Mouse (Mus musculus): Measurements from ENCODE around the gene Pgpep1. TPM values are rescaled to one million over a fixed set of nuclear protein-coding genes. Genes with fewer than 3 reads are reported as not detected.

The Pgpep1 gene
- 69.3 and 70.4 TPM in 2 replicates for polyA plus RNA-seq (2016; fragmentation: Nextera tagmentation; extraction: Ambion mirVana)

- Histone ChIP-seq H3K9me3 (no peaks in the 10 kb centered on the region), H3K27me3 (no peaks in the 10 kb centered on the region), H3K27ac (peak within 1 kb of the TSS; percentile 54), H3K4me1 (peaks cover 51% of the 10 kb centered on the region), H3K9ac (peak within 1 kb of the TSS; percentile 84), H3K36me3 (replicated peaks) (peaks cover 3% of the 10 kb centered on the region; the same call in 1 of the 2 replicates), H3K4me2 (peak within 1 kb of the TSS; percentile 91), H3K4me3 (replicated peaks) (peak within 1 kb of the TSS; percentile 78)
- WGBS = under 1% methylated on average over 14 of the region's 14 CpGs
- ATAC-seq (ENCODE audit: low FRiP score) = peak; percentile 50; the same call in 1 of the 2 replicates
These were observed at the start of gene Pgpep1 for GRCm38 (mm10) chr8:70660273-70660725. TSS of gene Pgpep1 (minus strand) at chr8:70660388.

GRCm38 (mm10) chr8:70709794-70710193 lies 49.6 kb upstream of the Pgpep1 start:
- H3K9ac ChIP-seq = no peak overlapping the region
- H3K4me2 ChIP-seq = no peak overlapping the region
- H3K4me1 ChIP-seq = no peaks in the 10 kb centered on the region
- no peaks in the 10 kb centered on the region for H3K36me3 ChIP-seq (replicated peaks)
- H3K27ac ChIP-seq = no peak overlapping the region
- no peaks in the 10 kb centered on the region for H3K27me3 ChIP-seq
- no peak overlapping the region for H3K4me3 ChIP-seq (replicated peaks)
- H3K9me3 ChIP-seq = no peaks in the 10 kb centered on the region
- 89% methylated on average over 9 of the region's 9 CpGs for WGBS
- no peak for ATAC-seq (ENCODE audit: low FRiP score)

GRCm38 (mm10) chr8:70708281-70708680 lies 48.1 kb upstream of the Pgpep1 start:
- no peak for ATAC-seq (ENCODE audit: low FRiP score)
- 88% methylated on average over 14 of the region's 14 CpGs for WGBS
- Histone ChIP-seq H3K9me3 (no peaks in the 10 kb centered on the region), H3K27ac (no peak overlapping the region), H3K27me3 (no peaks in the 10 kb centered on the region), H3K4me1 (no peaks in the 10 kb centered on the region), H3K36me3 (replicated peaks) (peaks cover 6% of the 10 kb centered on the region; the same call in 1 of the 2 replicates), H3K4me2 (no peak overlapping the region), H3K4me3 (replicated peaks) (no peak overlapping the region), H3K9ac (no peak overlapping the region)

GRCm38 (mm10) chr8:70703287-70703686 lies 43.1 kb upstream of the Pgpep1 start, which contains the start of gene Iqcn:
TSS of gene Iqcn (plus strand) at chr8:70703457.
- no peak for ATAC-seq (ENCODE audit: low FRiP score)
- H3K4me3 ChIP-seq (replicated peaks) = no peak within 1 kb of the TSS

GRCm38 (mm10) chr8:70702842-70703182 lies 42.6 kb upstream of the Pgpep1 start:
- ATAC-seq (ENCODE audit: low FRiP score) = no peak
- Histone ChIP-seq H3K9ac (no peak overlapping the region), H3K27me3 (no peaks in the 10 kb centered on the region), H3K36me3 (replicated peaks) (peaks cover 18% of the 10 kb centered on the region), H3K9me3 (no peaks in the 10 kb centered on the region), H3K4me2 (no peak overlapping the region), H3K27ac (no peak overlapping the region), H3K4me1 (peaks cover 28% of the 10 kb centered on the region), H3K4me3 (replicated peaks) (no peak overlapping the region)
- WGBS = 92% methylated on average over 3 of the region's 3 CpGs

More at GRCm38 (mm10) chr8:70703287-70703686, 43.1 kb upstream of the Pgpep1 start, which contains the start of gene Iqcn:
- H3K27me3 ChIP-seq = no peaks in the 10 kb centered on the region
- H3K9ac ChIP-seq = no peak within 1 kb of the TSS
- H3K4me2 ChIP-seq = peak within 1 kb of the TSS; percentile 73; the same call in 1 of the 2 replicates
- peaks cover 18% of the 10 kb centered on the region for H3K36me3 ChIP-seq (replicated peaks)
- WGBS = 97% methylated on average over 3 of the region's 3 CpGs
- peaks cover 23% of the 10 kb centered on the region for H3K4me1 ChIP-seq
- H3K9me3 ChIP-seq = no peaks in the 10 kb centered on the region
- no peak within 1 kb of the TSS for H3K27ac ChIP-seq

GRCm38 (mm10) chr8:70701982-70702841 lies 42.0 kb upstream of the Pgpep1 start:
- H3K27ac ChIP-seq = no peak overlapping the region
- no peaks in the 10 kb centered on the region for H3K9me3 ChIP-seq
- peaks cover 34% of the 10 kb centered on the region for H3K4me1 ChIP-seq
- peaks cover 18% of the 10 kb centered on the region for H3K36me3 ChIP-seq (replicated peaks)
- ATAC-seq (ENCODE audit: low FRiP score) = no peak
- H3K9ac ChIP-seq = no peak overlapping the region
- H3K4me3 ChIP-seq (replicated peaks) = no peak overlapping the region
- WGBS = 93% methylated on average over 2 of the region's 2 CpGs
- no peaks in the 10 kb centered on the region for H3K27me3 ChIP-seq
- peak overlapping the region; percentile 73 for H3K4me2 ChIP-seq

- 58% methylated on average over 10 of the region's 10 CpGs for WGBS
- peaks cover 18% of the 10 kb centered on the region for H3K36me3 ChIP-seq (replicated peaks)
- H3K4me2 ChIP-seq = peak overlapping the region; percentile 73
- peak overlapping the region; percentile 100 for H3K4me3 ChIP-seq (replicated peaks)
- H3K4me1 ChIP-seq = peaks cover 43% of the 10 kb centered on the region
- H3K9ac ChIP-seq = peak overlapping the region; percentile 100
- H3K27ac ChIP-seq = peak overlapping the region; percentile 99
- H3K9me3 ChIP-seq = no peaks in the 10 kb centered on the region
- no peak for ATAC-seq (ENCODE audit: low FRiP score)
- no peaks in the 10 kb centered on the region for H3K27me3 ChIP-seq
These were observed 41.1 kb upstream of the Pgpep1 start for GRCm38 (mm10) chr8:70701048-70701981.

GRCm38 (mm10) chr8:70700555-70700922 lies 40.4 kb upstream of the Pgpep1 start:
- H3K27me3 ChIP-seq = no peaks in the 10 kb centered on the region
- peaks cover 51% of the 10 kb centered on the region for H3K4me1 ChIP-seq
- H3K27ac ChIP-seq = peak overlapping the region; percentile 99
- H3K9ac ChIP-seq = peak overlapping the region; percentile 100
- WGBS = under 1% methylated on average over 20 of the region's 20 CpGs
- peak overlapping the region; percentile 73 for H3K4me2 ChIP-seq
- H3K36me3 ChIP-seq (replicated peaks) = peaks cover 18% of the 10 kb centered on the region
- ATAC-seq (ENCODE audit: low FRiP score) = peak; percentile 21; the same call in 1 of the 2 replicates
- peak overlapping the region; percentile 100 for H3K4me3 ChIP-seq (replicated peaks)
- no peaks in the 10 kb centered on the region for H3K9me3 ChIP-seq

- H3K4me2 ChIP-seq = peak overlapping the region; percentile 73
- 0 out of 2 replicates have a peak, but pooled peaks have one; percentile 14 for ATAC-seq (ENCODE audit: low FRiP score)
- H3K4me3 ChIP-seq (replicated peaks) = peak overlapping the region; percentile 100
- peaks cover 56% of the 10 kb centered on the region for H3K4me1 ChIP-seq
- H3K9me3 ChIP-seq = no peaks in the 10 kb centered on the region
- peak overlapping the region; percentile 99 for H3K27ac ChIP-seq
- H3K9ac ChIP-seq = peak overlapping the region; percentile 100
- peaks cover 18% of the 10 kb centered on the region for H3K36me3 ChIP-seq (replicated peaks)
- no peaks in the 10 kb centered on the region for H3K27me3 ChIP-seq
- WGBS = under 1% methylated on average over 59 of the region's 59 CpGs
These were observed 39.8 kb upstream of the Pgpep1 start for GRCm38 (mm10) chr8:70699834-70700554.

- peak overlapping the region; percentile 73 for H3K4me2 ChIP-seq
- H3K4me3 ChIP-seq (replicated peaks) = peak overlapping the region; percentile 100
- peaks cover 18% of the 10 kb centered on the region for H3K36me3 ChIP-seq (replicated peaks)
- H3K9ac ChIP-seq = peak overlapping the region; percentile 100
- no peak; the same call in 1 of the 2 replicates for ATAC-seq (ENCODE audit: low FRiP score)
- peaks cover 57% of the 10 kb centered on the region for H3K4me1 ChIP-seq
- no peaks in the 10 kb centered on the region; the same call in 1 of the 2 replicates for H3K27me3 ChIP-seq
- under 1% methylated on average over 85 of the region's 89 CpGs for WGBS
- H3K9me3 ChIP-seq = no peaks in the 10 kb centered on the region
- H3K27ac ChIP-seq = peak overlapping the region; percentile 99
These were observed 39.1 kb upstream of the Pgpep1 start for GRCm38 (mm10) chr8:70699116-70699833.
